In the genomic region with DNA sequence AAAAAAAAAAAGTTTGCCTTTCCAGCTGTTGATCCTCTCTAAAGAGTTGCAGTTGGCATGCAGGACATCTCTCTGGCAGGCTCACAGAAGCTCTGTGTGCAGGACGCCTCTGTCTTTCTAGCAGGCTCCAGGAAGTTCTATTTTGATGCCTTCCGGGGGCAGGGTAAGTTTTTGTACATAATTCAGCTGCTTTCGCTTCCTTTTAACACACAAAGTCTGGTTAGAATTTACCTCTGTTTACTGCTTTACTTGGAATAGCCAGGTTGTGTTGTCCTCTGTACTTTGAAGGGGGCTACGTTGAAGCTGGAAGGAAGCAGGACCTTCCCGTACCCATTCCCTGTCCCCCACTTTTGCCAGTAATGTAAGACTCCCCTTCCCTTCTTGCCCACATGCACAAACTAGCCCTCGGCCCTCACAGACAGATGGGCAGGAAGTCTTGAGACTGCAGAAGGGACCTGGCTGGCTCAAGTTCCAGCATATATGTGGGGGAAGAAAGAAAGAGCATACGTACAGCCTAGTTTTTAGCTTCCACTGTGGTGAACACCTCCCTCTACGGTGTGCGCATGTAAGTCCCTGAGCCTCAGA, we compare ENCODE assay signal across 9 mouse cellular contexts.
DNase-seq lines count a peak whose midpoint lies in the region; ATAC-seq lines count a peak whose summit lies in the region.
"Had no signal": no experiment of that assay in that cellular context is flagged by ENCODE, and none has a peak within 500 bp of the region (broad histone marks: within the 10 kb centered on the region; RNA-seq: fewer than 3 reads in every experiment).

No protein-coding gene starts in this region.

- WGBS in intestine, embryonic 15.5 days = 55% methylated on average over 9 of the region's 9 CpGs
- 54% methylated on average over 9 of the region's 9 CpGs for WGBS in lung, embryonic 16.5 days
- whole genome bisulfite sequencing in stomach, embryonic 16.5 days = 58% methylated on average over 9 of the region's 9 CpGs

- H3K9me3 ChIP-seq in intestine, embryonic 15.5 days = no peaks in the 10 kb centered on the region
- no peaks in the 10 kb centered on the region for H3K9me3 ChIP-seq in lung, embryonic 16.5 days (ENCODE audit: control insufficient read depth, low read length)
- H3K9me3 ChIP-seq in stomach, embryonic 16.5 days (replicated peaks; ENCODE audit: control insufficient read depth, low read length) = no peaks in the 10 kb centered on the region
- H3K9me3 ChIP-seq: neural tube, embryonic 13.5 days had no signal

- no peak overlapping the region for H3K4me2 ChIP-seq in intestine, embryonic 15.5 days (replicated peaks)
- H3K4me2 ChIP-seq in lung, embryonic 16.5 days (ENCODE audit: low read depth, low read length) = no peak overlapping the region
- peak overlapping the region; percentile 19; the same call in 1 of the 2 replicates for H3K4me2 ChIP-seq in stomach, embryonic 16.5 days (ENCODE audit: low read depth, low read length)
- H3K4me2 ChIP-seq: neural tube, embryonic 13.5 days had no signal

- intact Hi-C loops in left cerebral cortex, postnatal 14 days (cut with DNase I) = no loop called here

- ATAC-seq in intestine, embryonic 15.5 days = no peak
- peak; percentile 60; the same call in 1 of the 2 replicates for ATAC-seq in lung, embryonic 16.5 days (ENCODE audit: low read depth)
- ATAC-seq in stomach, embryonic 16.5 days (ENCODE audit: insufficient read depth, low FRiP score) = no peak

- no peaks in the 10 kb centered on the region for H3K36me3 ChIP-seq in intestine, embryonic 15.5 days
- no peaks in the 10 kb centered on the region for H3K36me3 ChIP-seq in lung, embryonic 16.5 days (ENCODE audit: control insufficient read depth, insufficient read depth, low read length)
- no peaks in the 10 kb centered on the region for H3K36me3 ChIP-seq in stomach, embryonic 16.5 days (ENCODE audit: control insufficient read depth, insufficient read depth, low read length)
- H3K36me3 ChIP-seq: neural tube, embryonic 13.5 days had no signal

- no peak overlapping the region for H3K9ac ChIP-seq in intestine, embryonic 15.5 days
- no peak overlapping the region for H3K9ac ChIP-seq in lung, embryonic 16.5 days (ENCODE audit: low read length)
- H3K9ac ChIP-seq in stomach, embryonic 16.5 days (ENCODE audit: low read length) = no peak overlapping the region; the same call in 1 of the 2 replicates
- H3K9ac ChIP-seq: neural tube, embryonic 13.5 days had no signal

- peak; percentile 33 to 36 for DNase-seq in left cerebral cortex, postnatal 14 days (ENCODE audit: low spot score in 2 of 2)
- DNase-seq in left cerebral cortex, adult 11 months (ENCODE audit: low spot score) = no peak
- no peak for DNase-seq in c-Kit-positive CD71-positive TER-119-positive erythroid progenitor cells, embryonic 14.5 days (ENCODE audit: low spot score)
- DNase-seq in embryo, embryonic 9.5 days (ENCODE audit: extremely low spot score) = no peak
- DNase-seq in adipocyte (ENCODE audit: low spot score) = no peak

- peaks cover 13% of the 10 kb centered on the region; the same call in 1 of the 2 replicates for H3K4me1 ChIP-seq in intestine, embryonic 15.5 days (replicated peaks)
- peaks cover 16% of the 10 kb centered on the region; the same call in 1 of the 2 replicates for H3K4me1 ChIP-seq in lung, embryonic 16.5 days (replicated peaks; ENCODE audit: control insufficient read depth, insufficient read depth, low read length)
- peaks cover 15% of the 10 kb centered on the region for H3K4me1 ChIP-seq in stomach, embryonic 16.5 days (ENCODE audit: control insufficient read depth, insufficient read depth, low read length)

- no peaks in the 10 kb centered on the region for H3K27me3 ChIP-seq in intestine, embryonic 15.5 days (replicated peaks)
- no peaks in the 10 kb centered on the region for H3K27me3 ChIP-seq in lung, embryonic 16.5 days (ENCODE audit: control insufficient read depth, insufficient read depth, low read depth, low read length)
- no peaks in the 10 kb centered on the region for H3K27me3 ChIP-seq in stomach, embryonic 16.5 days (ENCODE audit: control insufficient read depth, insufficient read depth, low read length)
- H3K27me3 ChIP-seq: neural tube, embryonic 13.5 days had no signal

- H3K4me3 ChIP-seq in intestine, embryonic 15.5 days (replicated peaks) = no peak overlapping the region
- H3K4me3 ChIP-seq in lung, embryonic 16.5 days (ENCODE audit: low read length) = no peak overlapping the region
- no peak overlapping the region for H3K4me3 ChIP-seq in stomach, embryonic 16.5 days (replicated peaks; ENCODE audit: low read length)
- H3K4me3 ChIP-seq: neural tube, embryonic 13.5 days had no signal

- peak overlapping the region; percentile 61; the same call in 1 of the 2 replicates for H3K27ac ChIP-seq in intestine, embryonic 15.5 days
- peak overlapping the region; percentile 63 for H3K27ac ChIP-seq in lung, embryonic 16.5 days (ENCODE audit: low read length)
- H3K27ac ChIP-seq in stomach, embryonic 16.5 days (ENCODE audit: low read length) = peak overlapping the region; percentile 64
- H3K27ac ChIP-seq: neural tube, embryonic 13.5 days had no signal

Comparison
In these comparisons a context has a peak if more than half of its experiments do, and no peak if none do; other contexts are left out.
1. DNase-seq: peak in left cerebral cortex, postnatal 14 days (2 of 2); none in left cerebral cortex, adult 11 months (single experiment), c-Kit-positive CD71-positive TER-119-positive erythroid progenitor cells, embryonic 14.5 days (single experiment), embryo, embryonic 9.5 days (single experiment) and adipocyte (single experiment).
2. Peak in every context shown above with its lines, with median percentiles within 50 percentile points of each other: H3K27ac ChIP-seq.